Mouse (Mus musculus) embryonic facial prominence, embryonic 10.5 days (tissue): ENCODE measurements at regions not wholly inside any gene's neighbourhood (a gene's known extent, or its start where the extent isn't known, plus 50 kb on each side); places are given as distances from the start of the nearest gene placed in this dataset.

Experiments
- DNase-seq: peaks from one replicate; pipeline ENCODE4 v3.0.0-alpha.2; 2017; ENCODE audit warnings: low spot score
- H3K27ac ChIP-seq: fragments of 300-500 bp; sonication (generic); replicated peaks from 2 replicates; pipeline ENCODE4 v1.5.1; 2016; ENCODE audit warnings: mild to moderate bottlenecking
- H3K27me3 ChIP-seq: fragments of 300-500 bp; sonication (generic); replicated peaks from 2 replicates; pipeline ENCODE4 v1.6.1; 2016; ENCODE audit warnings: low read depth, mild to moderate bottlenecking; ENCODE audit not compliant: poor library complexity, severe bottlenecking
- H3K36me3 ChIP-seq: fragments of 300-500 bp; sonication (generic); replicated peaks from 2 replicates; pipeline ENCODE4 v1.6.1; 2016; ENCODE audit warnings: mild to moderate bottlenecking, moderate library complexity
- H3K4me1 ChIP-seq: fragments of 300-500 bp; sonication (generic); 2 replicates; pipeline ENCODE4 v1.6.1; 2016
- H3K4me3 ChIP-seq: fragments of 300-500 bp; sonication (generic); 2 replicates; pipeline ENCODE4 v1.5.1; 2016; ENCODE audit warnings: mild to moderate bottlenecking, moderate library complexity
- H3K9me3 ChIP-seq: fragments of 300-500 bp; sonication (generic); 2 replicates; pipeline ENCODE4 v1.6.1; 2016; ENCODE audit warnings: mild to moderate bottlenecking
- WGBS: fragments of 180-500 bp; shearing (Covaris S2); methylation state at CpG from one replicate; pipeline ENCODE4 v1.1.7; 2016; 5-methylcytosine and 5-hydroxymethylcytosine counted together

- H3K9me3 ChIP-seq, result no peaks in the 10 kb centered on the region
- H3K4me3 ChIP-seq, result no peak overlapping the region
- no peaks in the 10 kb centered on the region for H3K27me3 ChIP-seq
- H3K36me3 ChIP-seq, result no peaks in the 10 kb centered on the region
- no peak overlapping the region for H3K27ac ChIP-seq
- peaks cover 10% of the 10 kb centered on the region for H3K4me1 ChIP-seq
- DNase-seq, result no peak
- WGBS, result 59% methylated on average over 8 of the region's 8 CpGs
Measured at GRCm38 (mm10) chr1:153962161-153962720, 62.2 kb upstream of the Teddm2 start.

- DNase-seq, result peak; percentile 14
- Histone ChIP-seq H3K9me3 (no peaks in the 10 kb centered on the region), H3K36me3 (no peaks in the 10 kb centered on the region), H3K27me3 (no peaks in the 10 kb centered on the region), H3K4me3 (no peak overlapping the region), H3K4me1 (peaks cover 10% of the 10 kb centered on the region), H3K27ac (peak overlapping the region; percentile 24; the same call in 1 of the 2 replicates)
- WGBS, result 71% methylated on average over 9 of the region's 9 CpGs
Measured at GRCm38 (mm10) chr1:153963744-153964342, 63.8 kb upstream of the Teddm2 start.

GRCm38 (mm10) chr1:153969401-153969800 lies 69.4 kb upstream of the Teddm2 start:
- DNase-seq, result no peak
- no peaks in the 10 kb centered on the region for H3K4me1 ChIP-seq
- H3K4me3 ChIP-seq, result no peak overlapping the region
- H3K27ac ChIP-seq, result no peak overlapping the region
- WGBS, result 87% methylated on average over 4 of the region's 4 CpGs
- no peaks in the 10 kb centered on the region for H3K27me3 ChIP-seq
- H3K9me3 ChIP-seq, result no peaks in the 10 kb centered on the region
- no peaks in the 10 kb centered on the region for H3K36me3 ChIP-seq

GRCm38 (mm10) chr1:153974300-153974699 lies 74.3 kb upstream of the Teddm2 start:
- Histone ChIP-seq H3K9me3 (no peaks in the 10 kb centered on the region), H3K27ac (no peak overlapping the region), H3K4me1 (0 out of 2 replicates have a peak, but pooled peaks cover 3% of the 10 kb centered on the region), H3K4me3 (no peak overlapping the region), H3K27me3 (no peaks in the 10 kb centered on the region), H3K36me3 (no peaks in the 10 kb centered on the region)
- WGBS, result 81% methylated on average over 1 of the region's 1 CpGs
- no peak for DNase-seq

- no peak for DNase-seq
- H3K27ac ChIP-seq, result no peak overlapping the region
- no peaks in the 10 kb centered on the region; the same call in 1 of the 2 replicates for H3K27me3 ChIP-seq
- H3K4me1 ChIP-seq, result 0 out of 2 replicates have a peak, but pooled peaks cover 3% of the 10 kb centered on the region
- no peaks in the 10 kb centered on the region for H3K36me3 ChIP-seq
- no peak overlapping the region for H3K4me3 ChIP-seq
- WGBS, result 38% methylated on average over 5 of the region's 5 CpGs
- no peaks in the 10 kb centered on the region for H3K9me3 ChIP-seq
Measured at GRCm38 (mm10) chr1:153977963-153978726, 78.1 kb upstream of the Teddm2 start.

GRCm38 (mm10) chr1:153980886-153981285 lies 80.9 kb upstream of the Teddm2 start:
- H3K27me3 ChIP-seq, result no peaks in the 10 kb centered on the region; the same call in 1 of the 2 replicates
- H3K9me3 ChIP-seq, result no peaks in the 10 kb centered on the region
- no peaks in the 10 kb centered on the region for H3K36me3 ChIP-seq
- H3K27ac ChIP-seq, result no peak overlapping the region
- 0 out of 2 replicates have a peak, but pooled peaks cover 3% of the 10 kb centered on the region for H3K4me1 ChIP-seq
- H3K4me3 ChIP-seq, result no peak overlapping the region
- DNase-seq, result no peak
- WGBS, result 77% methylated on average over 6 of the region's 6 CpGs

GRCm38 (mm10) chr1:153985595-153985994 lies 85.6 kb upstream of the Teddm2 start:
- DNase-seq, result no peak
- H3K9me3 ChIP-seq, result no peaks in the 10 kb centered on the region
- no peak overlapping the region for H3K27ac ChIP-seq
- H3K4me3 ChIP-seq, result no peak overlapping the region
- no peaks in the 10 kb centered on the region for H3K36me3 ChIP-seq
- H3K27me3 ChIP-seq, result no peaks in the 10 kb centered on the region; the same call in 1 of the 2 replicates
- peaks cover 6% of the 10 kb centered on the region; the same call in 1 of the 2 replicates for H3K4me1 ChIP-seq
- WGBS, result 87% methylated on average over 5 of the region's 5 CpGs

GRCm38 (mm10) chr1:153986632-153987031 lies 86.6 kb upstream of the Teddm2 start:
- no peak for DNase-seq
- Histone ChIP-seq H3K4me3 (no peak overlapping the region), H3K27ac (no peak overlapping the region), H3K36me3 (no peaks in the 10 kb centered on the region), H3K4me1 (peaks cover 6% of the 10 kb centered on the region; the same call in 1 of the 2 replicates), H3K27me3 (no peaks in the 10 kb centered on the region), H3K9me3 (no peaks in the 10 kb centered on the region)
- 76% methylated on average over 6 of the region's 6 CpGs for WGBS

- Histone ChIP-seq H3K4me1 (peaks cover 6% of the 10 kb centered on the region), H3K9me3 (no peaks in the 10 kb centered on the region), H3K27ac (no peak overlapping the region), H3K4me3 (no peak overlapping the region), H3K36me3 (no peaks in the 10 kb centered on the region), H3K27me3 (no peaks in the 10 kb centered on the region)
- no peak for DNase-seq
- whole genome bisulfite sequencing, result 56% methylated on average over 2 of the region's 2 CpGs
Measured at GRCm38 (mm10) chr1:153988297-153988696, 88.3 kb upstream of the Teddm2 start.

GRCm38 (mm10) chr1:153990651-153991435 lies 90.8 kb upstream of the Teddm2 start:
- DNase-seq, result no peak
- no peak overlapping the region for H3K4me3 ChIP-seq
- 89% methylated on average over 11 of the region's 11 CpGs for WGBS
- H3K27me3 ChIP-seq, result no peaks in the 10 kb centered on the region
- no peaks in the 10 kb centered on the region for H3K36me3 ChIP-seq
- H3K27ac ChIP-seq, result no peak overlapping the region
- peaks cover 6% of the 10 kb centered on the region; the same call in 1 of the 2 replicates for H3K9me3 ChIP-seq
- peaks cover 6% of the 10 kb centered on the region for H3K4me1 ChIP-seq

GRCm38 (mm10) chr1:153992466-153992865 lies 92.4 kb upstream of the Teddm2 start:
- H3K4me3 ChIP-seq, result no peak overlapping the region
- 62% methylated on average over 3 of the region's 3 CpGs for WGBS
- H3K36me3 ChIP-seq, result no peaks in the 10 kb centered on the region
- no peak overlapping the region for H3K27ac ChIP-seq
- H3K27me3 ChIP-seq, result no peaks in the 10 kb centered on the region
- H3K9me3 ChIP-seq, result peaks cover 6% of the 10 kb centered on the region; the same call in 1 of the 2 replicates
- H3K4me1 ChIP-seq, result peaks cover 8% of the 10 kb centered on the region
- DNase-seq, result no peak

- H3K27me3 ChIP-seq, result no peaks in the 10 kb centered on the region
- H3K4me1 ChIP-seq, result peaks cover 7% of the 10 kb centered on the region; the same call in 1 of the 2 replicates
- no peak overlapping the region for H3K4me3 ChIP-seq
- peaks cover 6% of the 10 kb centered on the region; the same call in 1 of the 2 replicates for H3K9me3 ChIP-seq
- no peak for DNase-seq
- no peak overlapping the region for H3K27ac ChIP-seq
- H3K36me3 ChIP-seq, result no peaks in the 10 kb centered on the region
- 97% methylated on average over 4 of the region's 4 CpGs for WGBS
Measured at GRCm38 (mm10) chr1:153994871-153995270, 94.8 kb upstream of the Teddm2 start.
